Mouse (Mus musculus): ENCODE measurements around the gene Kcng3.

GRCm38 (mm10) chr17:83672685-83673084 lies 41.0 kb upstream of the Kcng3 start:
- TF ChIP-seq POLR2A (IDR thresholded peaks at IDR 0.05; ENCODE audit: control insufficient read depth, extremely low read depth, insufficient read depth, low read length, poor library complexity) (no peak), CTCF (IDR thresholded peaks at IDR 0.05; ENCODE audit: borderline replicate concordance, control insufficient read depth, extremely low read depth, insufficient read depth, low read length, poor library complexity) (no peak)

Data from thymus, adult 2 months (tissue).